Mouse (Mus musculus) embryonic stem cell, embryonic (primary cell): ENCODE results near the gene Kcnk4.

Experiments used
- CTCF ChIA-PET, 4 experiments: fragments of 300-600 bp in 2 of 4; fragments of 350-600 bp in 2 of 4; sonication (Branson Sonifier 250); formaldehyde crosslinking; loops; one replicate each; lab custom pipeline; 2022; ENCODE audit warnings: inconsistent platforms in 2 of 4; lab: Charles Lee
- POLR2A ChIA-PET, 4 experiments: fragments of 300-600 bp in 2 of 4; fragments of 350-600 bp in 2 of 4; sonication (Branson Sonifier 250); formaldehyde crosslinking; loops; one replicate each; lab custom pipeline; 2022; ENCODE audit warnings: antibody characterized with exemption in 4 of 4, inconsistent platforms in 1 of 4; lab: Charles Lee

Gene Kcnk4

DNA sequence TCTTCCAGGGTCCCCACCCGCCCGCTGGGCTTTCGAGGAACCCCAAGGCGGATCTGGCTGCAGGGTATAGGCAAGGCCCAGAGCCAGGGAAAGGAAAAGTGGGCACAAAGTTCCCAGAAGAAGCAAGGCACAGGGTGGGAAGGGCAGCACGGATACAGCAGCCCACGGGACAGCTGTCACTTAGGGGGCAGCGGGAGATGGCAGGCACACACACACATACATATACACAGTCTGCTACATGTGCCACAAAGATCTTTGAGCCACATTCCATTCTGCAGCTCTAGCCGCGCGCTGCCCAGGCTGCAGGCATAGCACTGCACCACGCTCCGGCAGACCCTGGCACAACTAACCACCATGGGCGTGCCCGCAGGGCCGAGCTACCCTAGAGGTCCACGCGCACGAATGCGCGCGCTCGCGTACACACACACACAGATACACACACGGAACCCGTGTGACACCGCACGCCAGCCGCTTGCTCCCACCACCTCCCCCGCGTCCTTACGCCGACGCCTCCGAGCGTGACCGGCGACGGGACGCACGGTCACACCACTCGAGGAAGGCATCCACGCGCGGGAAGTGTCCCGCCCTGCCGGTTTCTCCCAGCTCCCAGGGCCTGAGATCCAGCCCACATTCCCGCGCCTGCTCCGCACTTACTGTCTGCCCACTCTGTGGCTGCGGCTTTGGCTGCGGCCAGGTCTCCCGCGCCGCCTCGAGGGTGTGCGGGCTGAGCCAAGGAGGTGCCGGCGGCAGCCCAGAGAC lies 700 bp downstream of the Kcnk4 start:
- CTCF ChIA-PET: interaction anchor here in 3 of 4 experiments (0.7 to 6.1 kb wide), 7 partner anchors 9 to 455 kb away, joined by 3 to 86 read pairs (median 4); partner anchors contain the start of genes Esrra (in 3 of the 3) and Catsperz (in 1 of the 3)
- POLR2A ChIA-PET: interaction anchor here in 2 of 4 experiments (0.8 to 3.8 kb wide), 14 partner anchors 8 to 106 kb away, joined by 3 to 23 read pairs (median 6); partner anchors contain the start of genes Bad (in 2 of the 2), Esrra (in 2 of the 2), Gpr137 (in 2 of the 2) and Catsperz (in 1 of the 2)

DNA sequence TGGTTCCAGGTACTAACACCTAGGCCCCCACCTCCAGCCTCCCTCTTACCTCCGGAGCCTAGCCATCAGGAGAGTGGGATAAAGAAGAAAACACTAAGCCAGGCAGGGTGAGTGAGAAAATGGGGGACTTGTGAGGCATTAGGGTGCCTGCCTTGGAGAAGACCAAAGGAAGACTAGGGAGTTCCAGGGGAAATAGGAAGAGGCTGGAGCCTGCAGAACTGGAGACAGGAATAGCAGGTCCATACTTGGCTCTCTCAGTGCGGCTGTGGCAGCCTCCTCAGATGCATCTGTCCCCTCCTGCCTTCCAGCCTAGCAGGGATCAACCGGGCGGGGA lies 1.2 kb downstream of the Kcnk4 start:
- ChIA-PET CTCF (interaction anchor here in 1 of 4 experiments (1.1 to 6.1 kb wide), 2 partner anchors 10 to 18 kb away, joined by 4 to 86 read pairs; partner anchors contain the start of genes Catsperz and Esrra), POLR2A (interaction anchor here in 2 of 4 experiments (0.9 to 3.8 kb wide), 9 partner anchors 8 to 107 kb away, joined by 3 to 23 read pairs (median 5); partner anchors contain the start of genes Bad (in 2 of the 2), Gpr137 (in 2 of the 2), Esrra (in 1 of the 2) and Stip1 (in 1 of the 2))

- ChIA-PET POLR2A (interaction anchor here in 3 of 4 experiments (0.6 to 3.8 kb wide), 17 partner anchors 9 to 344 kb away, joined by 3 to 23 read pairs (median 4); partner anchors contain the start of genes Bad (in 3 of the 3), Esrra (in 2 of the 3), Gpr137 (in 2 of the 3) and Nudt22 (in 1 of the 3)), CTCF (interaction anchor here in 1 of 4 experiments (1.2 to 6.1 kb wide), 4 partner anchors 9 to 47 kb away, joined by 3 to 86 read pairs (median 6); partner anchors contain the start of genes Bad, Catsperz and Esrra)
Observed at GRCm38 (mm10) chr19:6932018-6932417, 2.3 kb downstream of the Kcnk4 start.

DNA sequence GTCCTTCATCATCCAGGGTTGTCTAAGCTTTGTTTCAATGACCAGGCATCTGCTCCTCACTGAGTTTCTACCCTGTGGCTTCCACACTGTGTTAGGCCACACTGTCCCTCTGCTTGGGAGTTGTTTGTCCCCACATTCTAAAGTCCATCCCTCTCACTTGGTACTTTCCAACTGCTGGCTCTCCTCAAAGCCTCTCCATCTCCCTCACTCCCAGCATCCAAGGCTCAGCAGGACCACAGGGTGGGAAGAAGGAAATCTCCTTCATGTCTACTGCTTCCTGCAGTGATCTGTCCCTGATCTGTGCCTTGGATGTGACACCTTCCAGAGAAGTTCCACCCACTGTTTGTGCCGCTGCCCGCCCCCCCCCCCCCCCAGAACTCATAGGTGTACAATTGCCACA lies 3.3 kb downstream of the Kcnk4 start:
- POLR2A ChIA-PET: interaction anchor here in 3 of 4 experiments (0.7 to 3.8 kb wide), 10 partner anchors 9 to 21 kb away, joined by 3 to 23 read pairs (median 6); partner anchors contain the start of genes Bad (in 2 of the 3), Esrra (in 2 of the 3), Gpr137 (in 1 of the 3) and Prdx5 (in 1 of the 3)
- CTCF ChIA-PET: interaction anchor here in 1 of 4 experiments (1.2 to 6.1 kb wide), 4 partner anchors 8 to 48 kb away, joined by 3 to 86 read pairs (median 6); partner anchors contain the start of genes Bad, Catsperz and Esrra

DNA sequence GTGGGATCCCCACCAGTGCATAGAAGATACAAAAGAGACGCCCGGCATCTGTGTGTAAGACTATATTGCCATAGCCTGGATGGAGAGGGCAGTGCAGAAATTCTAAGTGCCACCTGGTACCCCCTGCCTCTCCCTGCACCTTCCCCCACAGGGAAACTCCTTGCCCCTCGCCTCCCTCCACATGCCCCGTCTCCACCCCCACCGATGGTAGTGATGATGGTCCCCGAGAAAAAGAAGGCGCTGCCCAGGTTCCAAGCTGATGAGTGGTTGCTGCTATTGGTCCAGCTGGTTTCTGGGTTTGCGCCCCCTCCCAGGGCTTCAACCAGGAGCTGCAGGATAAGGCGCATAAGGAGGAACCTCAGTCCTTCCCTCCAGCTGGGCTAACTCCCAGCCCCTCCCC lies 6.2 kb downstream of the Kcnk4 start:
- ChIA-PET POLR2A (interaction anchor here in 3 of 4 experiments (0.7 to 1.9 kb wide), 5 partner anchors 14 to 64 kb away, joined by 3 to 8 read pairs (median 4); partner anchors contain the start of genes Bad (in 1 of the 3), Dnajc4 (in 1 of the 3), Gpr137 (in 1 of the 3) and Trmt112 (in 1 of the 3)), CTCF (interaction anchor here in 3 of 4 experiments (0.6 to 1.7 kb wide), 4 partner anchors 8 to 92 kb away, joined by 3 to 6 read pairs (median 4); no protein-coding TSS in a partner anchor)

DNA sequence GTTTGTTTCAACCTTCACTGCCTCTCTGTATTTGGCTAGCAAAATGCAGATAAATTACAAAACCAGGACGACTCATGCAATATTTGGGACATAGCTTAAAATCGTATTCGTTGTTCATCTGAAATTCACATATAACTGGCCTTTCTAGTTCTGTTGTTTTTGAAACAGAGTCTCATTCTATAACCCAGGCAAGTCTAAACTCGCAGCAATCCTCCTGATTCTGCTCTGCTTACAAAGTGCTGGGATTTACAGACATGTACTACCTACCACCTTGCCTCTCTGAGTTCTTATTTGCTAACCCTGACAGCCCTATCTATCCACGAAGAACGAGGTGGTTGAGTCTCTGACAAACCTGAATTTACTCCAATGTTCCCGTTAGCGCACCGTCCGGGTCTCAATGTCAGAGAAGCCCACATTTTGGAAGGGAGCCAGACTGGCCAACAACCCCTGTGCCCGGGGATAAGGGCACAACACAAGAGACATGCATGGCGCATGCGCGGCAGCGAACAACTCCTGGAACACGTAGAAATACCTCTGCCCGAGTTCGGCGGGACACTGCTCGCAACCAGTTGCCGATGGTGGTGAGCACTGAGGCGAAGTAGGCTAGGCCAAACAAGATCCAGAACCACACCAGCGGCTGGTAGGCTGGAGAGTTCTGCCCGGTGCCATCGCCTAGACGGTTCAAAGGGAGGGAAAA lies 7.6 kb downstream of the Kcnk4 start:
- CTCF ChIA-PET: interaction anchor here in 2 of 4 experiments (0.5 to 1.0 kb wide), 4 partner anchors 9 to 53 kb away, joined by 3 to 4 read pairs (median 3); partner anchors contain the start of gene Prdx5 (in 1 of the 2)
- POLR2A ChIA-PET: interaction anchor here in 2 of 4 experiments (0.7 to 1.4 kb wide), 5 partner anchors 14 to 114 kb away, joined by 3 to 4 read pairs (median 3); partner anchors contain the start of genes Trmt112 (in 2 of the 2), Bad (in 1 of the 2) and Prdx5 (in 1 of the 2)

- ChIA-PET POLR2A (interaction anchor here in 3 of 4 experiments (0.7 to 2.1 kb wide), 8 partner anchors 8 to 115 kb away, joined by 3 to 9 read pairs (median 3); partner anchors contain the start of genes Trmt112 (in 2 of the 3), Bad (in 1 of the 3), Fkbp2 (in 1 of the 3) and Gpr137 (in 1 of the 3)), CTCF (interaction anchor here in 2 of 4 experiments (0.5 to 4.7 kb wide), 11 partner anchors 8 to 95 kb away, joined by 3 to 86 read pairs (median 6); partner anchors contain the start of genes Bad (in 2 of the 2), Gpr137 (in 2 of the 2), Kcnk4 (in 1 of the 2) and Prdx5 (in 1 of the 2))
Observed at GRCm38 (mm10) chr19:6925611-6926329, 8.5 kb downstream of the Kcnk4 start.

DNA sequence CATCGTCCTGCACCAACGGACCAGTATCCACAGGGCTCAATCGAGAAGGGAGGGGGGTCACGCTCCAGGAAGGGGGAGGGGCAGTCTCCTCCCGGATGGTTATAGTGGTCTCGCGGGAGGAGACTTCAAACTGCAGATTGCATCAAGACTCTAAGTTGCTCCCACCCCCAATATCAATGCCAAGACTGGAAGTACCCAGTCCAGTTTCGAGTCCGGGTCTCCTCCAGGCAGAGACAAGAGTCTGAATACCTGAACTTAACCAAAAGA lies 9.1 kb downstream of the Kcnk4 start, which contains the start of gene Catsperz:
Gene Catsperz (minus strand): TSS at position 74 of the 267 bp plus-strand sequence.
- ChIA-PET CTCF (interaction anchor here (0.5 to 4.7 kb wide), 14 partner anchors 9 to 1767 kb away, joined by 3 to 86 read pairs (median 8); partner anchors contain the start of genes Bad (in 2 of the 4), Gpr137 (in 2 of the 4) and Kcnk4 (in 1 of the 4)), POLR2A (interaction anchor here in 3 of 4 experiments (1.2 to 7.1 kb wide), 7 partner anchors 9 to 114 kb away, joined by 3 to 43 read pairs (median 6); partner anchors contain the start of genes Bad (in 1 of the 3), Fkbp2 (in 1 of the 3), Gpr137 (in 1 of the 3) and Kcnk4 (in 1 of the 3))

GRCm38 (mm10) chr19:6924461-6925306 lies 9.6 kb downstream of the Kcnk4 start:
- ChIA-PET CTCF (interaction anchor here (0.5 to 4.7 kb wide), 23 partner anchors 9 to 1767 kb away, joined by 3 to 86 read pairs (median 6); partner anchors contain the start of genes Kcnk4 (in 3 of the 4), Bad (in 2 of the 4) and Gpr137 (in 2 of the 4)), POLR2A (interaction anchor here in 3 of 4 experiments (0.8 to 7.1 kb wide), 18 partner anchors 9 to 115 kb away, joined by 3 to 58 read pairs (median 4); partner anchors contain the start of genes Bad (in 2 of the 3), Fkbp2 (in 2 of the 3), Gpr137 (in 2 of the 3) and Kcnk4 (in 2 of the 3))

DNA sequence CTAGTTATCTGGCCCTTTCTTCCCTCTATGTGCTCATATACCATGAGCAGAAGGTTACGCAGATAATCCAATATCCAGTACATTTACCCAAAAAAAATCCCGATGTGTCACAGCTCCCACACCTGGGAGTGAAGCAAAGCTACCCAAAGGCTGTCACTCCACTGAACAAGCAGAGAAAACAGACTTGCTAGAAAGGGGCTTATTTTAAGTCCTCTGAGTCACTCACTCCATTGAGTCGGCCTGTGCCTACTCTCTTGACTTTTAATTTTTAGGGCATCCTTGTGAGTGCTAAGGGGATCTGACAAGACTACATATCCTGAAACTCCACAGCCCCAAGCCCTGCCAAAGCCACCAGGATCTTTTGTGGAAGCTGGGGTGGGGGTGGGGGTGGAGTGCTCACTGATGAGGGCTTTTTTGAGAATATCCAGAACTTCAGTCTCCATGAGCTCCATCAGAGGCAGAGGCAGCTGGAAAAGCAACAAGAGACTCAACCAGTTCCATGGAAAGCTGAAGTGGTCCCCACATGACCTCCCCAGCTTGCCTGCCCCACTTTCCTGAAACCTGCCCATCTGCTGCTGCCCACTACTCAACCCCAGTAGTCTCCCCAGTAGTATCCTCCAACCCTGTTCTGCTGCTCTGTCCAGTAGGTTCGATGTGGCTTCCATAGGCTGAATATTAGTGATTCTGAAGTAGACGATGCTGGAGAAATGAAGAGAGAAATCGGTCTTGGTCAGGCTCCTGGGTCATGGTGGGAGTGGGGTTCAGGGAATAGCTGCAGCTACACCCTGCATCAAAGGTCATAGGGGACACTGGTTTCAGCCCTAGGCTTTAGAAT lies 11.2 kb downstream of the Kcnk4 start:
- POLR2A ChIA-PET: interaction anchor here in 3 of 4 experiments (0.6 to 7.1 kb wide), 38 partner anchors 8 to 1800 kb away, joined by 3 to 58 read pairs (median 5); partner anchors contain the start of genes Bad (in 3 of the 3), Fkbp2 (in 2 of the 3), Gpr137 (in 2 of the 3) and Prdx5 (in 2 of the 3)
- CTCF ChIA-PET: interaction anchor here (0.5 to 4.7 kb wide), 14 partner anchors 11 to 471 kb away, joined by 3 to 86 read pairs (median 8); partner anchors contain the start of genes Fkbp2 (in 2 of the 4), Bad (in 1 of the 4), Gpr137 (in 1 of the 4) and Kcnk4 (in 1 of the 4)

GRCm38 (mm10) chr19:6921647-6922567 lies 12.4 kb downstream of the Kcnk4 start, which contains the start of gene Esrra:
Gene Esrra (minus strand): TSS chr19:6921813.
- POLR2A ChIA-PET: interaction anchor here (0.5 to 7.1 kb wide), 52 partner anchors 9 to 1801 kb away, joined by 3 to 58 read pairs (median 5); partner anchors contain the start of genes Bad (in 3 of the 4), Gpr137 (in 3 of the 4), Trmt112 (in 3 of the 4) and Fkbp2 (in 2 of the 4)

DNA sequence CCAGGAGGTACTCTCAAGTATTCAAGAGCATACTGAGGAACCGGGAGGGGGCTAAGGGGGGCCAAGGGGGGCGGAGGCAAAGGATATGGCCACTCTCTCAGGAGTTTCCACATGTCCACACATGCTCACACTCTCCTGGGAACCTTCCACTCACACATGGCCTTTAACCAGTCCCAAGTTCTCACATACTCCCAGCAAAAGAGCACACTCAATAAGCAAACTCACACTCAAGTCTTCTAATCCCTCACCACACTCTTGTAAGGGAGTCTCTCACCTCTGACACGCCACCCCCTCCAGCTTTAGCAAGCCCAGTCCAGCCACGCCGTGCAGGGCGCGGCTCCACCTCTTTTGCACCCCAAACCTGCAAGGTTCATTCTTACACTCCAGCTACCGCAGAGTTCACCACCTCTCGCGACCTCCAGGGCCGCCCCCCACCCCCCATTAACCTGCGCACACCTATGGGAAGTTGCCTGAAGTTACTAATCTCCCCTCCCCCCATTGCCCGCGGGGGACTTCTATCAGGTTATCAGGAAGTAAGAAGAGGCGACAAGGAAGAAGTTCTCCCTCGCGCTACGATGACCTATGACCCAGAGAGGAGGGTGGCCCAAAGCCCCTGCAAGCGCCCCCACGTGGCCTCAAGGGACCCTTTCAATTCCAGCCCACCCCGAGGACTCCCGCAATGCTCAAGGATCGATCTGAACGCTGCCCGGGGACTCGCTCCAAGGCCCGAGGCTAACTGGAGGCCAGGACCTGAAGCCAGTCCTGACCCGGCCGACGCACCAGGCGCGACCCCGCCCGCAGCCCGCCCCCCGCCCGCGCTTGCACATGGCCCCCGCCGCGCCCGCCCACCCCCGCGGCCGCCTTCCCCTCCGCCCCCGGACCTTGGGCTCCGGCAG lies 13.3 kb downstream of the Kcnk4 start:
- POLR2A ChIA-PET: interaction anchor here (0.5 to 7.1 kb wide), 47 partner anchors 10 to 557 kb away, joined by 3 to 58 read pairs (median 5); partner anchors contain the start of genes Bad (in 3 of the 4), Gpr137 (in 3 of the 4), Trmt112 (in 3 of the 4) and Fkbp2 (in 2 of the 4)
- CTCF ChIA-PET: interaction anchor here in 3 of 4 experiments (0.7 to 4.7 kb wide), 16 partner anchors 13 to 429 kb away, joined by 3 to 86 read pairs (median 6); partner anchors contain the start of genes Kcnk4 (in 2 of the 3) and Fkbp2 (in 1 of the 3)

More at GRCm38 (mm10) chr19:6921647-6922567, 12.4 kb downstream of the Kcnk4 start, which contains the start of gene Esrra:
- CTCF ChIA-PET: interaction anchor here (0.6 to 4.7 kb wide), 24 partner anchors 12 to 524 kb away, joined by 3 to 86 read pairs (median 4); partner anchors contain the start of genes Kcnk4 (in 3 of the 4) and Fkbp2 (in 2 of the 4)
